In genomic region chr1:132888811-132889210, GRCm38 (mm10) we compare ENCODE assay signal across 28 mouse cellular contexts. TPM values are rescaled to one million over a fixed set of nuclear protein-coding genes. Genes with fewer than 3 reads are reported as not detected.
DNase-seq lines count a peak whose midpoint lies in the region; ATAC-seq and TF ChIP-seq lines count a peak whose summit lies in the region.
"Had no signal": no experiment of that assay in that cellular context is flagged by ENCODE, and none has a peak within 500 bp of the region (broad histone marks: within the 10 kb centered on the region; RNA-seq: fewer than 3 reads in every experiment).

No protein-coding gene starts in this region.

- peak overlapping the region; percentile 99; the same call in 1 of the 2 replicates for H3K27ac ChIP-seq in layer of hippocampus, adult 2 months
- no peak overlapping the region for H3K27ac ChIP-seq in stomach, postnatal 0 days (replicated peaks)
- H3K27ac ChIP-seq: embryonic facial prominence, embryonic 13.5 days; embryonic facial prominence, embryonic 15.5 days; forebrain, embryonic 10.5 days; forebrain, embryonic 12.5 days had no signal

- H3K9ac ChIP-seq in stomach, postnatal 0 days (ENCODE audit: low read length), result no peak overlapping the region
- H3K9ac ChIP-seq: embryonic facial prominence, embryonic 13.5 days; embryonic facial prominence, embryonic 15.5 days; forebrain, embryonic 12.5 days had no signal

- ATAC-seq in stomach, postnatal 0 days (ENCODE audit: low FRiP score, low TSS enrichment), result no peak
- ATAC-seq: CD4-positive, CD25-positive, alpha-beta regulatory T cell, adult 4 months; forebrain, embryonic 14.5 days; forebrain, embryonic 16.5 days; Patski had no signal

- no peak for TF ChIP-seq EP300 in stomach, postnatal 0 days (optimal IDR thresholded peaks at IDR 0.05)

- H3K27me3 ChIP-seq in stomach, postnatal 0 days (ENCODE audit: control insufficient read depth, insufficient read depth, low read length), result no peaks in the 10 kb centered on the region

- H3K36me3 ChIP-seq in stomach, postnatal 0 days (ENCODE audit: control insufficient read depth, insufficient read depth, low read length), result no peaks in the 10 kb centered on the region
- H3K36me3 ChIP-seq: embryonic facial prominence, embryonic 13.5 days; embryonic facial prominence, embryonic 15.5 days; forebrain, embryonic 10.5 days; forebrain, embryonic 12.5 days; G1E had no signal

- WGBS in stomach, postnatal 0 days, result 73% methylated on average over 4 of the region's 4 CpGs

- no peaks in the 10 kb centered on the region for H3K4me1 ChIP-seq in stomach, postnatal 0 days (replicated peaks; ENCODE audit: control insufficient read depth, insufficient read depth)

- no peak overlapping the region for H3K4me3 ChIP-seq in layer of hippocampus, adult 2 months
- no peak overlapping the region for H3K4me3 ChIP-seq in stomach, postnatal 0 days (ENCODE audit: low read depth, low read length)
- H3K4me3 ChIP-seq: embryonic facial prominence, embryonic 13.5 days; embryonic facial prominence, embryonic 15.5 days; erythroblast, embryonic 14.5 days; forebrain, embryonic 10.5 days; forebrain, embryonic 12.5 days had no signal

- TF ChIP-seq CTCF in layer of hippocampus, adult 2 months (conservative IDR thresholded peaks at IDR 0.05), result no peak
- TF ChIP-seq CTCF in stomach, postnatal 0 days (IDR thresholded peaks at IDR 0.05; ENCODE audit: low read depth), result no peak

- no peak overlapping the region for H3K4me2 ChIP-seq in stomach, postnatal 0 days (replicated peaks; ENCODE audit: low read depth)
- H3K4me2 ChIP-seq: embryonic facial prominence, embryonic 13.5 days; embryonic facial prominence, embryonic 15.5 days; forebrain, embryonic 12.5 days had no signal

- no peaks in the 10 kb centered on the region for H3K9me3 ChIP-seq in stomach, postnatal 0 days (ENCODE audit: control insufficient read depth, low read length)
- H3K9me3 ChIP-seq: embryonic facial prominence, embryonic 13.5 days; embryonic facial prominence, embryonic 15.5 days; forebrain, embryonic 10.5 days; forebrain, embryonic 12.5 days; G1E had no signal

- peak; percentile 59 for DNase-seq in adrenal gland, adult 2 months
- no peak for DNase-seq in adrenal gland, postnatal 25 days
- peak; percentile 27 to 40 for DNase-seq in adrenal gland, postnatal 36 days
- no peak for DNase-seq in adrenal gland, adult 18-20 months (ENCODE audit: low spot score in 2 of 2)
- DNase-seq in layer of hippocampus, adult 2 months (ENCODE audit: low spot score in 2 of 2), result no peak
- no peak for DNase-seq in layer of hippocampus, adult 18-20 months (ENCODE audit: low spot score in 2 of 2)
- peak; percentile 30 for DNase-seq in ZHBTc4 (ENCODE audit: low read depth, low spot score)
- DNase-seq in stomach, postnatal 0 days (ENCODE audit: low spot score), result no peak
- DNase-seq: adrenal gland, postnatal 10 days; B cell, adult 2 months; cerebellum, adult 11 months; cerebellum, adult 18-20 months; cerebellum, adult 8-10 months; cerebellum, postnatal 10 days; cerebellum, postnatal 25 days; embryo, embryonic 11 days had no signal

RNA-seq across cellular contexts. Expression of gene Lrrn2, which starts 8.7 kb away (rescaled TPM):
- total RNA-seq in adrenal gland, adult 2 months (2021), result 10 to 100 TPM in 1 of 2 experiments, 1 to 10 TPM in 1; 5.3 to 25.9 TPM
- polyA plus RNA-seq in adrenal gland, adult 2 months (2012; rRNA removed), result 15.4 and 18.2 TPM in 2 replicates
- total RNA-seq in adrenal gland, postnatal 25 days (2021), result 9.4 and 9.7 TPM in 2 replicates
- total RNA-seq in adrenal gland, postnatal 36 days (2021), result 10 to 100 TPM in 1 of 2 experiments, 1 to 10 TPM in 1; 9.0 to 15.4 TPM
- total RNA-seq in adrenal gland, adult 18-20 months (2021), result 1 to 10 TPM; 5.0 to 9.6 TPM
- 100 to 1,000 TPM; 218 to 236 TPM for total RNA-seq in layer of hippocampus, adult 2 months (2021)
- total RNA-seq in layer of hippocampus, adult 18-20 months (2021), result 100 to 1,000 TPM; 213 to 214 TPM
- 1.7 and 2.1 TPM in 2 replicates for polyA plus RNA-seq in stomach, postnatal 0 days (2015; fragmentation: Nextera tagmentation; extraction: Ambion mirVana)
- total RNA-seq: CH12.LX; common myeloid progenitor, adult 5-6 weeks had no signal
- polyA plus RNA-seq: CD4-positive, CD25-positive, alpha-beta regulatory T cell, adult 4 months; erythroblast, embryonic 14.5 days; G1E; Patski had no signal

Comparison
In these comparisons a context has a peak if more than half of its experiments do, and no peak if none do; other contexts are left out.
1. DNase-seq: peak in adrenal gland, adult 2 months (single experiment), adrenal gland, postnatal 36 days (2 of 2) and ZHBTc4 (single experiment); none in adrenal gland, postnatal 25 days (single experiment), adrenal gland, adult 18-20 months (0 of 2), layer of hippocampus, adult 2 months (0 of 2), layer of hippocampus, adult 18-20 months (0 of 2) and stomach, postnatal 0 days (single experiment).
2. RNA of gene Lrrn2, which starts 8.7 kb away (total RNA-seq): 218 to 236 TPM in layer of hippocampus, adult 2 months and 213 to 214 TPM in layer of hippocampus, adult 18-20 months; 5.3 to 25.9 TPM in adrenal gland, adult 2 months, 9.0 to 15.4 TPM in adrenal gland, postnatal 36 days, 5.0 to 9.6 TPM in adrenal gland, adult 18-20 months and 9.4 to 9.7 TPM in adrenal gland, postnatal 25 days; every median in the first group is over 4 times any median in the second.